Mouse (Mus musculus): ENCODE data around the gene Mid2. TPM values are rescaled to one million over a fixed set of nuclear protein-coding genes. Genes with fewer than 3 reads are reported as not detected.
"Not testable (repeated sequence)": the region's sequence is repeated elsewhere in the genome, so short reads cannot be mapped to it uniquely, and the experiment has no call there.

Gene Mid2
- polyA plus RNA-seq (2015; fragmentation: Nextera tagmentation; extraction: Ambion mirVana): 6.3 and 7.4 TPM in 2 replicates

DNA sequence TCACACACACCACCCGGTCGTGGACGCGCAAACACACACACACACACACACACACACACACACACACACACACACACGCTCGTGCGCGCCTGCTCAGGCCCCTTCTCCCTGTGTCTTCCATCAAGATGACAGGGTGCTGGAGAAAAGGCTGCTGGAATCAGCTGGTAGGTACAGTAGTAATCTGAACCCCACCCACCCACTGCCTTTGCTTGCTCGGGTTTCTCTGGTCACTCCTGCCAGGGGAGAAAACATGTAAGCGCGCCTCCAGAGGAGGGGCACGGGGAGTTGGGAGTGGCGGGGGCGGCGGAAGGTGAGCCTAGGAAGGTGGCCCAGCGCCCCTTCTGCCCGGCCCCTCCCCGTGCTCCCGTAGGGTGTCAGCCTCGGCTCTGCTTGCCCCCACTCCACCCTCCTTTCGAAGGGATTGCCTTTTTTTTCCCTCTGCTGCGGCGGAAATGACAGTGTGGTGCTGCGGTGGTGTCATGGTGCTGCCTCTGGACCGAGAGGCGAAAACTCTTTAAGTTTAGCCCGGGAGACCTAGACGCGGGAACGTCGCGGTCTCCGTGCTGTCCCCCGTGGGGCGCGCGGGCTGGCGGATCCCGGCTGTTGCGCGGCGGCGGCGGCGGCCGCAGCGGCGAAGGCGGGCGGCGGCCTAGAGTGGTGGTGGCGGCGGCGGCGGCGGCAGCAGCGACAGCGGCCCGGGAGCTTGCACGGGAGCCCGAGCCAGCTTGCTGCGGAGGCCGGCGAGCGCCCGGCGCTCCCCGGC lies at the start of gene Mid2:
Mid2 (plus strand) TSS at position 121 of the 763 bp plus-strand sequence.
- no peaks in the 10 kb centered on the region for H3K36me3 ChIP-seq
- H3K4me1 ChIP-seq: no peaks in the 10 kb centered on the region
- peak within 1 kb of the TSS; percentile 57 for H3K4me2 ChIP-seq
- 0 out of 2 replicates have a peak, but pooled peaks have one; percentile 44 for ATAC-seq (ENCODE audit: insufficient number of reproducible peaks, low FRiP score, low TSS enrichment, low read depth)
- peak within 1 kb of the TSS; percentile 55 for H3K4me3 ChIP-seq
- H3K27ac ChIP-seq: peak within 1 kb of the TSS; percentile 77
- H3K9ac ChIP-seq: peak within 1 kb of the TSS; percentile 47
- H3K27me3 ChIP-seq: peaks cover 52% of the 10 kb centered on the region
- WGBS: 12% methylated on average over 46 of the region's 68 CpGs
- H3K9me3 ChIP-seq: no peaks in the 10 kb centered on the region

DNA sequence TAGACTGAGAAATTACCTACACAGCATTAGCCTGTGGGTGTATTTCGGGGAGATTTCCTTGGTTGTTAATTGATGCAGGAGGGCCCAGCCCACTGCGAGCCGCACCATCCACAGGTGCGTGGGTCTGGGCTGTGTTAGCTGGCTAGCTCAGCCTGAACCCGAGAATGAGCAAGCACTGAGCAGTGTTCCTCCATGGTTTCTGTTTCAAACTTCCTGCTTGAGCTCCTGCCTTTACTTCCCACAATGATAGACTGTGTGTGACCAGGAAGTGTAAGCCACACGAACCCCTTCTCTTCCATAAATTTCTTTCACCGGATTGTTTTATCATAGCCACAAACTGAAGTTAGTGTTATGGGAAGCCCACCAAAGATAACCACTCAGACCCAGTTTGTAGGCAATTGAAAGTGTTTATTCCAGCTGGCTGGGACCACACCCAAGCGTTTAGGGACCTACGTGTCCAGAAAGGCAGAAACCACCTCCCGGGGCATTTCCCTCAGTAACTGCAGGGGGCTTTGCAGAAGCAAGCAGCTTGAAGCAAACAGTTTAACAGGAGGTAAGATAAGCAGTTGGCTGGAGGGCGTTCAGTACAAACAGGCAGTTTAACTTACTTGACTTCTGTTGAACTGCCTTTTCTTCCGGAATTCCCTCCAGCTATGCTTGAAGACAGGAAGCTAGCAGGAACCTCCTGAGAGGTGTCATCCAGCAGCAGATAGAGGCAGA lies 39.4 kb upstream of the Mid2 start:
- Histone ChIP-seq H3K27ac (no peak overlapping the region), H3K36me3 (no peaks in the 10 kb centered on the region), H3K9me3 (no peaks in the 10 kb centered on the region), H3K4me1 (no peaks in the 10 kb centered on the region), H3K27me3 (peaks cover 7% of the 10 kb centered on the region; the same call in 1 of the 2 replicates), H3K9ac (no peak overlapping the region), H3K4me2 (no peak overlapping the region), H3K4me3 (no peak overlapping the region)
- no peak for ATAC-seq (ENCODE audit: insufficient number of reproducible peaks, low FRiP score, low TSS enrichment, low read depth)
- 56% methylated on average over 12 of the region's 12 CpGs for WGBS

DNA sequence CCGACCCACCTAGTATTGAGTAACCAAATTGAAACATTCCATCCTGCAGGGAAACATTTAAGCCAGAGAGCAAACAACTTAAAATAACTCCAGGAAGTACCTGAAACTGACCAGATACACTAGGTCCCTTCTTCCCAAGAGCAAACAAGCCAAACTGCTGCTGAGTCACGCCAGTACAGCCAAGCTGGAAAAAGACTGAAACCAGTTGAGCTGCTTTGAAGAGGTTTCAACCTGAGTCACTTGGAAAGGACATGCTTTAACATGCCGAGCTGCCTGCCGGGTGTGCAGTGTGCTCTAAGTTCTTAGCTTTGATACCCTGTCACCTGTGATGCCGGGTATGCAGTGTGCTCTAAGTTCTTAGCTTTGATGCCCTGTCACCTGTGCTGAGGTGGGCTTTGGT lies 26.4 kb upstream of the Mid2 start:
- Histone ChIP-seq H3K4me2 (no peak overlapping the region), H3K4me3 (no peak overlapping the region), H3K9ac (no peak overlapping the region), H3K9me3 (no peaks in the 10 kb centered on the region), H3K27me3 (peaks cover 5% of the 10 kb centered on the region; the same call in 1 of the 2 replicates), H3K27ac (no peak overlapping the region), H3K36me3 (no peaks in the 10 kb centered on the region), H3K4me1 (no peaks in the 10 kb centered on the region)
- 73% methylated on average over 5 of the region's 5 CpGs for WGBS
- no peak for ATAC-seq (ENCODE audit: insufficient number of reproducible peaks, low FRiP score, low TSS enrichment, low read depth)

DNA sequence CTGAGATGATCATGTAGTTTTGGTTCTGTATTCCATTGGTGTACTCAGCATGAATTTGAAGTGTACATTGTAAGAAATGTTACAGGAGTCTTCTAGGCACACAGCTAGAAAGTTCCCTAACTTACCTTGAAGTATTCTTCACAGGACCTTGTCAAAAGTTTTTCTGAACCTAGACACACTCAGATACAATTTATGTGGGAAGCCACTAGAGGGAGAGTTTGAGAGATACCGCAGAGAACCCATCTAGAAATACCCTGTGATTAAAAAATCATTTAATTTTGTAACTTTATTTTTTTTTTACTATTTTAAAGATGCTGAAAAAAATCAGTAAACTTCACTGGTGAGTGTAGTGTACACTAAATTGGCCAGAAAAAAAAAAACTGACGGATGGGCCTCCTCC lies 24.8 kb upstream of the Mid2 start:
- Histone ChIP-seq H3K4me2 (no peak overlapping the region), H3K4me1 (no peaks in the 10 kb centered on the region), H3K27ac (no peak overlapping the region), H3K4me3 (no peak overlapping the region), H3K36me3 (no peaks in the 10 kb centered on the region), H3K9me3 (no peaks in the 10 kb centered on the region), H3K27me3 (peaks cover 7% of the 10 kb centered on the region; the same call in 1 of the 2 replicates), H3K9ac (no peak overlapping the region)
- WGBS: 66% methylated on average over 2 of the region's 2 CpGs
- ATAC-seq (ENCODE audit: insufficient number of reproducible peaks, low FRiP score, low TSS enrichment, low read depth): no peak

DNA sequence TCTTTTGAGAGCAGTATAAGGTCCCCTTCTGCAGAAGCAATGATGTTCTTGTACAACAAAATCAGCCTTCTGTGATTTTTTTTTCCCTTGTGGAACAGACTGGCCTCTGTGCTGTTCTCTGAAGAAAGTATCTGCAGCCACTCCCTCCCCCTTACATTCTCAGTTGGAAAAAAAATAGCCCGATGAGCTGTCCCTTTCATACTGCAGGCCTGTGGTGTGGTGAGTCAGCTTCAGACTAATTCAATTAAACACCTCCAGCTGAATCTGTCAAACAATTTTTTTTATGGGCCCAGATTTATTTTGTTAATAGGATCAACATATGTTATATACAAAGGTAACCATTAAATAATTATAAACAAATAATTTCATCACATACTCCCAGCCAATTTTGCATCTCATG lies 3.7 kb upstream of the Mid2 start:
- H3K9ac ChIP-seq: no peak overlapping the region
- 26% methylated on average over 1 of the region's 1 CpGs for WGBS
- ATAC-seq (ENCODE audit: insufficient number of reproducible peaks, low FRiP score, low TSS enrichment, low read depth): no peak
- H3K4me2 ChIP-seq: no peak overlapping the region
- H3K4me1 ChIP-seq: no peaks in the 10 kb centered on the region
- H3K9me3 ChIP-seq: no peaks in the 10 kb centered on the region
- no peak overlapping the region for H3K4me3 ChIP-seq
- H3K27ac ChIP-seq: no peak overlapping the region
- H3K36me3 ChIP-seq: no peaks in the 10 kb centered on the region
- peaks cover 42% of the 10 kb centered on the region for H3K27me3 ChIP-seq

DNA sequence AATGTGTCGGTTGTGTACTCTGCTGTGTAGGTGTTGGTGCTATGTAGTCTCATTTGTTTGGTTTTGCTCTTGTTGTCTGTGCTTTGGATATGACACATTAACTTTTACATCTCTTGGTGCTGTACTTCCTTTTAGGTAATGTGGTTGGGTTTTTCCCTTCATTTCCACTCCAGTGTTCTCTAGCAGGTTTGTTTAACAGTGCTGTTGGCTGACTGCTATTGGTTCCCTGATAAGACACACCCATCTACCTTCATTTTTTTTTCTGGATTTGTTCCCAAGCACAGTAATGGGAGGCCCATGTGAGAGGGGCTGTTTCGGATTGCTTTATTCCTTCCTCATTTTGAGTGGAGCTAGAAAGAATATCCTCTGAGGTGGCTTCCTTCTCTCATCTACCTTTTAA lies 883 bp upstream of the Mid2 start:
- no peak for ATAC-seq (ENCODE audit: insufficient number of reproducible peaks, low FRiP score, low TSS enrichment, low read depth)
- Histone ChIP-seq H3K27ac (no peak overlapping the region), H3K9me3 (no peaks in the 10 kb centered on the region), H3K36me3 (no peaks in the 10 kb centered on the region), H3K4me3 (no peak overlapping the region), H3K9ac (no peak overlapping the region), H3K4me2 (no peak overlapping the region), H3K4me1 (no peaks in the 10 kb centered on the region), H3K27me3 (peaks cover 55% of the 10 kb centered on the region)
- WGBS: 77% methylated on average over 2 of the region's 2 CpGs

DNA sequence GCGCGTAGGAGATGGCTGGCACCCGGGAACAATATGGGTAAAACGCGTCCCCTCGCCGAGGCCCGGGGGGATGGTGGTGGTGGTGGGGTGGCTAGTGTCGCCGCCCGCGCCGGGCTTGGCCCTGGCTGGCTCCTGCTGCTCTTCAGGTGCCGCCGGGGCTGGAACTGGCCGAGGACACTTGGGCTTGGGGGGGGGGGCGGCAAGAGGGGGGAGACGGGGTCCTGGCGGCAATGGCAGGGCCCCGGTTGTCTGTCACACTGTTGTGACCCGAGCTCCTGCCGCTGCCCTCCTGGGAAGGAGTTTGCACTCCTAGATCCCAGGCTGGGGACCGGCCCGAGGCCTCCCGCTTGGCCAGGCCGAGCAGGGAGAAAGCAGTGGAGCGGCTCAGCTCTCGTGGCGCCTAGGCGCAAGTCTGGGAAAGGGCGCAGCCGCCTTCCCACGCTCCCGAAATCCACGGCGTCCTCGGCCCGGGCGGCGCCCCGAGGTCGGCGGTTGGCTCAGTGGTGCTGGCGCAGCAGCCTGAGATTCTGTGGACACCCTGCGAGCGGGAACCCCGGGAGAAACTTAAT lies 927 bp downstream of the Mid2 start:
- no peaks in the 10 kb centered on the region for H3K9me3 ChIP-seq
- ATAC-seq (ENCODE audit: insufficient number of reproducible peaks, low FRiP score, low TSS enrichment, low read depth): no peak
- H3K27me3 ChIP-seq: peaks cover 46% of the 10 kb centered on the region
- peak overlapping the region; percentile 77 for H3K27ac ChIP-seq
- 13% methylated on average over 39 of the region's 47 CpGs for WGBS
- peak overlapping the region; percentile 47 for H3K9ac ChIP-seq
- no peaks in the 10 kb centered on the region for H3K36me3 ChIP-seq
- H3K4me2 ChIP-seq: peak overlapping the region; percentile 57
- peak overlapping the region; percentile 55 for H3K4me3 ChIP-seq
- H3K4me1 ChIP-seq: no peaks in the 10 kb centered on the region

DNA sequence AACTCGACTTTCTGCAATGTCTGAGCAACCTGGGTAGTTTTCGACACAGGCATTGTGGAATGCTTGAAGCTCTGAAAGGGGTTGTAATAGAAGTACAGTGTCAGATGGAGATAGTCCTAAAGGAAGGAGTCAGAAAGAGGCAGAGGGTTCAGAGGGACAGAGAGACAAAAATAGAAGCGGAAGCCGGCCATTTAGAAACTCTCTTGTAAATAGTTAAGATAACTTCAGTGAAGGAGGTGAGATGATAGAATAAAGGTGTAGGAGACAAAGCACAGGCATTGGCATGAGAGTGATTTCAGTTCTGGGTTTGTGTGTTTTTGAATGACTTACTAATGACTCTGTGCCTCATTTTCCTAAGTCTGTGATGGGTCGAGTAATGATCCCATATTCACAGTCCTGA lies 11.0 kb downstream of the Mid2 start:
- Histone ChIP-seq H3K27me3 (0 out of 2 replicates have a peak, but pooled peaks cover 4% of the 10 kb centered on the region), H3K9me3 (no peaks in the 10 kb centered on the region), H3K27ac (no peak overlapping the region), H3K9ac (no peak overlapping the region), H3K4me1 (no peaks in the 10 kb centered on the region), H3K4me3 (no peak overlapping the region), H3K4me2 (no peak overlapping the region), H3K36me3 (no peaks in the 10 kb centered on the region)
- no peak for ATAC-seq (ENCODE audit: insufficient number of reproducible peaks, low FRiP score, low TSS enrichment, low read depth)
- 82% methylated on average over 5 of the region's 5 CpGs for WGBS

DNA sequence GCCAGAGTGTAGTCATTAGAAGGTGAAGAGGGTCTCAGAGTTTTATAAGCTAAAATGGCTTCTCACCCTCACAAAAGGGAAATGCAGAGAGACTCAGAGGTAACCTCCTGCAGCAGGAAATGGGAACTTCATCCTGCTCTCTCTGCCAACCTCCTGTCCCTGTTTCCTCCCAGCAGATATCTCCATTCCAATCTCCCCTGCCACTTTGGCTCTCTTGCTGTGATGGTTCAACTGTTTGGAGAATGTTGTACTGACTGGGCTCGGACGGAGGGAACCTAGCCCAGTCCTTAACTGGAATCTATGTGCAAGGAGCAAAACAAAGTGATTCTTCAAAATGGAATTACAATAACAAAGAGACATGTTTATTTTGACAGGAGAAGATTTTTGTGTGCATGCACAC lies 23.9 kb downstream of the Mid2 start:
- Histone ChIP-seq H3K4me2 (no peak overlapping the region), H3K9ac (no peak overlapping the region), H3K4me1 (no peaks in the 10 kb centered on the region), H3K27me3 (peaks cover 9% of the 10 kb centered on the region), H3K4me3 (no peak overlapping the region), H3K36me3 (no peaks in the 10 kb centered on the region), H3K27ac (no peak overlapping the region), H3K9me3 (no peaks in the 10 kb centered on the region)
- 81% methylated on average over 2 of the region's 2 CpGs for WGBS
- ATAC-seq (ENCODE audit: insufficient number of reproducible peaks, low FRiP score, low TSS enrichment, low read depth): no peak

DNA sequence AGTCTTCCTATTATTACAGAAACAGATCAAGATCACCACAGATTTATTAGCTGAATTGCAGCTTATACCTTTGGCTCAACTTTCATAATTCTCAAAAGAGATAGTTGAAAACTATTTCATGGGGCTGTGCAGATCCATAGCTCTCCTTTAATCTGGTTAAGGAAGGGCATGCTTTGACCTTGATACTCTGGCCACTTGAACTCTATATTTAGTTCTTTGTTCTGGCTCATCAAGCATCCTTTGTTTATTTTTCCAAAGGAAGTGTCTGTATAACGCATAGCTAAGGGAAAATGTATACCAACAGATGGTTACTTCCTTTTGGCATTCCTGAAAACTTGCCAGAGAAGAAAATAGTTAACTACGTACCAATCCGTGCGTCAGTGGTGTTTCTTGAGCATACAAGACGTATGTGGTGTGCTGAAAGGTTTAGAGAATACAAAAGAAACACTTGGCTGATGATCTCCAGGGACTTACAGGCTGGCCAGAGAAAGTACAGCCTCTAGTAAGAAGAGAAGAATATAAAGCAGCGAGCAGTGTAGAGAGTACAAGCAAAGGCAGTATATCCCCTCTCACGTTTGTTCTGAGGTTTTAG lies 33.6 kb downstream of the Mid2 start:
- H3K4me1 ChIP-seq; H3K27ac ChIP-seq; H3K9ac ChIP-seq; ATAC-seq (ENCODE audit: insufficient number of reproducible peaks, low FRiP score, low TSS enrichment, low read depth); H3K4me2 ChIP-seq; H3K36me3 ChIP-seq; H3K4me3 ChIP-seq; H3K9me3 ChIP-seq: not testable (repeated sequence)
- WGBS: 62% methylated on average over 6 of the region's 7 CpGs
- H3K27me3 ChIP-seq: peaks cover 20% of the 10 kb centered on the region; the same call in 1 of the 2 replicates

DNA sequence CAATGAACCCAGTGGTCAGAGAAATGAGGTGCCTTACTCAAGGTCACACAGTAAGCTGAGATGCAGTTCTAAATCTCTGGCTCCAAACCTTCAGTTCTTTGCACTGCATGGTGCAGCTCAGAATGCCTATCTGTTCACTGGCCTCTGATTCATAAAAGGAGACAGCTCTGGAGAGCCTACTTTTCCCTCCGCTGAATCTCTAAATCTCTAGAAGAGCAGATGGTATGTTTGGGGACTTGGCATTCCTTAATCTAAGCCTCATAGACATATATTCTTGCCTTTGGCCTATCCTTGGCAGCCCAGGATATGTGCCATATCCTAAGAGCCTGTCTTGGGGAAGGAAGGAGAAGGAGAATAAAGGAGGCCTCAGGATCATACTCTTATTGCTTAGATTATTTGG lies 38.8 kb downstream of the Mid2 start:
- Histone ChIP-seq H3K27ac (no peak overlapping the region), H3K4me2 (no peak overlapping the region), H3K9ac (no peak overlapping the region), H3K36me3 (no peaks in the 10 kb centered on the region), H3K4me1 (no peaks in the 10 kb centered on the region), H3K27me3 (peaks cover 19% of the 10 kb centered on the region; the same call in 1 of the 2 replicates), H3K9me3 (0 out of 2 replicates have a peak, but pooled peaks cover 3% of the 10 kb centered on the region), H3K4me3 (no peak overlapping the region)
- WGBS: 93% methylated on average over 1 of the region's 1 CpGs
- no peak for ATAC-seq (ENCODE audit: insufficient number of reproducible peaks, low FRiP score, low TSS enrichment, low read depth)

Data from limb, embryonic 15.5 days (tissue).